Mouse (Mus musculus): ENCODE data around the gene Csrnp3.

GRCm38 (mm10) chr2:65842356-65842755, 3.2 kb upstream of the Csrnp3 start:
- TF ChIP-seq POLR2A (IDR thresholded peaks at IDR 0.05; ENCODE audit: insufficient read depth, low read depth, low read length) = no peak
- TF ChIP-seq CTCF (IDR thresholded peaks at IDR 0.05) = no peak
